Mouse (Mus musculus): Measurements from ENCODE around the gene Vwa5b2.

DNA sequence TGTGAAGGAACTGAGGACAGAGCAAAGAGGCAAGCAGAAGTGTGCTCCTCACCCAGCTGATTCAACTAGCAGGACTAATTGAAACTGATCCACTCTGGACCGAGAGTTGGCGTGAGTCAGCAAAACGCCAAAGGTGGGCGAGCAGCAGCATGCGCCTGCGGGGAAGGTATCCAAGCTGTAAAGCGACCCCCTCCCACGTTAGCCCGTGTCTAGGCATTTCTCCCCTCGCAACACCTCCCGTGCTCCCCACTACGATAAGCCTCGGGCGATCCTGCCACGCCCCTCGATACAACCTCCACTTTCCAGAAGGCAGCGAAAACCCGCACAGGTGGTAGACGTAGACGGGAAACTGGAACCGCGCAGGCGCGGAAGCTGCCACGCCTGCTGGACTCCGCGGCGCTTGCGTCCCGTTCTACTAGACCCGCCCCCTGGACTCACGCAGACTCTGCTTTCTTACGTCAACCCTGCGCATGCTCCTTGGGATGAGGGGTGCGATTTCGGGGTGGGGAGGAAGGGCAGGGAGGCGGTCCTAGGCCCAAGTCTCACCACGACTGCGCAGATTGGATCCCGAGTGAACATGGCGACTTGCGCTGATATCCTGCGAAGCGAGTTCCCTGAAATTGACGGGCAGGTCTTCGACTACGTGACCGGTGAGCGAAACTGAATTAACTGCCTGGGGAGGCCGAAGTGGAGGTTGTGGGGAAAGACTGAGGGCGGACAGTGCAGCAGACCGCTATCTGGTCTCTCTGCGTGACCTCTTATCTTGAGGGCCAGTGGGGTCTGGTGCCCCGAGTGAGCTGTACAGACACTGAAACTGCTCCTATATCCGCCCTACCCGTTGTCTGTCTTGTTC lies 40.9 kb upstream of the Vwa5b2 start, which contains the start of gene Abcf3:
- TF ChIP-seq CTCF (IDR thresholded peaks at IDR 0.05; ENCODE audit: low read depth) (no peak; the same call in 1 of the 2 replicates), EP300 (IDR thresholded peaks at IDR 0.05; ENCODE audit: low read depth) (no peak)

All from liver, embryonic 14.5 days (tissue).